Mouse (Mus musculus): ENCODE results near the gene Ppp3r2. TPM values are rescaled to one million over a fixed set of nuclear protein-coding genes. Genes with fewer than 3 reads are reported as not detected.

Ppp3r2 gene
- polyA plus RNA-seq, 1 experiment from 2014 or later, result not detected

Other genes with a start within 250 kb of the Ppp3r2 start
- gene Acnat1, start 208.1 kb downstream of the Ppp3r2 start, polyA plus RNA-seq (2014; fragmentation: Nextera tagmentation; extraction: Ambion mirVana), result not detected in 2 replicates
- gene Baat, start 175.5 kb downstream of the Ppp3r2 start, polyA plus RNA-seq (2014; fragmentation: Nextera tagmentation; extraction: Ambion mirVana), result 0.21 and 0.35 TPM in 2 replicates
- gene Mrpl50, start 160.9 kb downstream of the Ppp3r2 start, polyA plus RNA-seq (2014; fragmentation: Nextera tagmentation; extraction: Ambion mirVana), result 91.2 and 96.8 TPM in 2 replicates
- 13.2 and 14.5 TPM in 2 replicates for gene Zfp189, start 160.8 kb downstream of the Ppp3r2 start, polyA plus RNA-seq (2014; fragmentation: Nextera tagmentation; extraction: Ambion mirVana)
- gene Aldob, start 132.5 kb downstream of the Ppp3r2 start, polyA plus RNA-seq (2014; fragmentation: Nextera tagmentation; extraction: Ambion mirVana), result not detected in 2 replicates
- 17.3 and 18.8 TPM in 2 replicates for gene Tmem246, start 84.1 kb downstream of the Ppp3r2 start, polyA plus RNA-seq (2014; fragmentation: Nextera tagmentation; extraction: Ambion mirVana)
- 71.7 and 76.9 TPM in 2 replicates for gene Rnf20, start 50.0 kb downstream of the Ppp3r2 start, polyA plus RNA-seq (2014; fragmentation: Nextera tagmentation; extraction: Ambion mirVana)
- 0.41 and 0.80 TPM in 2 replicates for gene Grin3a, start 163.7 kb upstream of the Ppp3r2 start, polyA plus RNA-seq (2014; fragmentation: Nextera tagmentation; extraction: Ambion mirVana)